Mouse (Mus musculus) stomach, postnatal 0 days (tissue): ENCODE measurements around the gene Hmox2. TPM values are rescaled to one million over a fixed set of nuclear protein-coding genes. Genes with fewer than 3 reads are reported as not detected.

Experiments used
- ATAC-seq: fragments of 200-750 bp; cut with Nextera tagmentation; 2 replicates; pipeline ENCODE4 v1.8.0; 2017; ENCODE audit not compliant: low FRiP score, low TSS enrichment
- DNase-seq: peaks from one replicate; pipeline ENCODE4 v3.0.0-alpha.2; 2016; ENCODE audit warnings: low spot score
- H3K27ac ChIP-seq: fragments of 300-500 bp; sonication (generic); replicated peaks from 2 replicates; pipeline ENCODE4 v1.5.1; 2014; ENCODE audit warnings: mild to moderate bottlenecking, control low read depth
- H3K27me3 ChIP-seq: fragments of 300-500 bp; sonication (generic); 2 replicates; pipeline ENCODE4 v1.6.1; 2014; ENCODE audit warnings: low read length; ENCODE audit not compliant: control insufficient read depth, insufficient read depth
- H3K36me3 ChIP-seq: fragments of 300-500 bp; sonication (generic); 2 replicates; pipeline ENCODE4 v1.6.1; 2014; ENCODE audit warnings: low read length, mixed read lengths; ENCODE audit not compliant: control insufficient read depth, insufficient read depth
- H3K4me1 ChIP-seq: fragments of 300-500 bp; sonication (generic); replicated peaks from 2 replicates; pipeline ENCODE4 v1.6.1; 2014; ENCODE audit warnings: antibody characterized with exemption; ENCODE audit not compliant: control insufficient read depth, insufficient read depth
- H3K4me2 ChIP-seq: fragments of 300-500 bp; sonication (generic); replicated peaks from 2 replicates; pipeline ENCODE4 v1.6.1; 2014; ENCODE audit warnings: low read depth, mild to moderate bottlenecking, control low read depth, moderate library complexity
- H3K4me3 ChIP-seq: fragments of 300-500 bp; sonication (generic); 2 replicates; pipeline ENCODE4 v1.5.1; 2014; ENCODE audit warnings: low read depth, low read length, control low read depth
- H3K9ac ChIP-seq: fragments of 300-500 bp; sonication (generic); 2 replicates; pipeline ENCODE4 v1.6.1; 2014; ENCODE audit warnings: mild to moderate bottlenecking, low read length, control low read depth, mixed read lengths
- H3K9me3 ChIP-seq: fragments of 300-500 bp; sonication (generic); 2 replicates; pipeline ENCODE4 v1.6.1; 2016; ENCODE audit warnings: low read length; ENCODE audit not compliant: control insufficient read depth
- CTCF ChIP-seq: IDR thresholded peaks from 2 replicates; pipeline ENCODE4 v1.5.1; 2016; ENCODE audit warnings: antibody characterized with exemption, low read depth, mild to moderate bottlenecking, moderate library complexity
- EP300 ChIP-seq: optimal IDR thresholded peaks from 2 replicates; pipeline ENCODE3; 2016; ENCODE audit warnings: antibody characterized with exemption
- WGBS: fragments of 180-500 bp; shearing (Covaris S2); extraction: QIAGEN DNeasy Blood & Tissue Kit; methylation state at CpG from one replicate; pipeline ENCODE4 v1.1.7; 2014; 5-methylcytosine and 5-hydroxymethylcytosine counted together
- polyA plus RNA-seq: library from polyadenylated mRNA; unstranded; fragments of >200 nt; fragmentation: Nextera tagmentation; extraction: Ambion mirVana; gene quantifications from 2 replicates; pipeline ENCODE4 v1.2.1, GENCODE M21; 2015

The Hmox2 gene
- polyA plus RNA-seq, 1 experiment from 2014 or later: 57.4 TPM

DNA sequence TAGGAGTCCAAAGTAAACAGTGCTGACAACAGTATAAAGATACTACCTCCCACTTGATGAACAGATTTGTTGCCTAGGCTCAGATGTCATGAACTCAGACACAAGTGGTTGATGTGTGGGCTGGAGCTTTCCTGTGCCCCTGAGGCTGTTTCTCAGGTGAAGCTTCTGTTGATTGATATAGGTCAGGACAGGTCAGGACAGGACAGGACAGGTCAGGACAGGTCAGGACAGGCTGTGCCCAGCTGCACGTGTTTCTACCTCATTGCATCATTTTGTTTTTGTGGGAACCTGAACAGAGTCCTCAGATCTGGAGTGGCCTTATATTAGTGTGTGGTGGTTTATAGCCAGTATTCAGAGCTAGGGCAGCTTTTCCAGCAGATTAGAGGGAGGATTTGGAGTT is 23.5 kb upstream of the Hmox2 start:
- no peaks in the 10 kb centered on the region for H3K27me3 ChIP-seq
- no peak overlapping the region for H3K4me3 ChIP-seq
- peaks cover 38% of the 10 kb centered on the region for H3K36me3 ChIP-seq

DNA sequence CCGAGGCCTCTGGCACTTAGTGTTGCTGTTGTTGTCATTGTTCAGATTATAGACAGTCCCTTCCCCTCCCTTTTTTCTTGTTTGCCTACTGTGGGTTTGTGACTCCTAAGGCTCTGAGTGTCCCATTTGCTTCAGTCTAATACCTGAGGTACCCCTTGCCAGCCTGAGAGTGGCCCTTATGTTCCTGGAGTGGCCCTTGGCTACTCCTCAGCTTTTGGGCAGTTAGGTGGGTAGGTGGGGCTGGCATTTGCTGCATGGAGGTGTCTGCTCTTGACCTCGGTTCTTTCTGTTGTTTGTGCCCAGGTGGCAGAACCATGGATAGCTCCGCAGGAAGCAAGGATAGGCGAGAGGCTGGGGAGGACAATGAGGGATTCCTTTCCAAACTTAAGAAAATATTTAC is 20.6 kb upstream of the Hmox2 start:
- Histone ChIP-seq H3K4me3 (no peak overlapping the region), H3K9ac (no peak overlapping the region), H3K27me3 (no peaks in the 10 kb centered on the region), H3K4me2 (no peak overlapping the region), H3K9me3 (no peaks in the 10 kb centered on the region), H3K4me1 (no peaks in the 10 kb centered on the region), H3K27ac (no peak overlapping the region), H3K36me3 (peaks cover 32% of the 10 kb centered on the region)
- TF ChIP-seq CTCF (no peak), EP300 (no peak)
- DNase-seq (no peak), ATAC-seq (no peak)
- WGBS: 48% methylated on average over 4 of the region's 4 CpGs

More for the DNA sequence above, 23.5 kb upstream of the Hmox2 start:
- TF ChIP-seq EP300 (no peak), CTCF (no peak)
- ATAC-seq (peak; percentile 54; the same call in 1 of the 2 replicates), DNase-seq (no peak)
- H3K27ac ChIP-seq: no peak overlapping the region
- H3K9ac ChIP-seq: no peak overlapping the region
- no peak overlapping the region for H3K4me2 ChIP-seq
- 30% methylated on average over 1 of the region's 1 CpGs for WGBS
- H3K9me3 ChIP-seq: no peaks in the 10 kb centered on the region
- H3K4me1 ChIP-seq: no peaks in the 10 kb centered on the region

DNA sequence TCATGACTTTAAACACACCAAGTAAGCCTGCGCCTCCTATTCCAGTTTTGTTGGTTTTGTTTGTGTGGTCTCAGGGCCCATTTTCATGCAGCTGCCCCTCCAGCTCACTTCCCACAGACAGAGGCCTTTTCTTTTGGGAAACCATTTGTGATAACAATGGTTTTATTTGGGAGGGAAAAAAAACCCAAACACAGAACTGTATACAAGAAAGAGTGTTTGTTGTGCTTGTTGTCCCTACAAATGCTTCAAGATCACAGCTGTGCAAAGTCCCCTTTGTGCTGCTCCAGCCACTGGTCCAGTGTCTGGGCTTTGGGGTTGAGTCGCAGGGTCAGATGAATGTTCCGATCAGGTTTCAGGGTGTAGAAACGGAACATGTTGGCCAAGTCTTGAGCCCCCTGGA is 15.0 kb upstream of the Hmox2 start:
- Histone ChIP-seq H3K9ac (no peak overlapping the region), H3K27me3 (no peaks in the 10 kb centered on the region), H3K36me3 (peaks cover 24% of the 10 kb centered on the region), H3K4me1 (no peaks in the 10 kb centered on the region), H3K9me3 (no peaks in the 10 kb centered on the region), H3K4me2 (no peak overlapping the region), H3K27ac (no peak overlapping the region), H3K4me3 (no peak overlapping the region)
- ATAC-seq (no peak), DNase-seq (no peak)
- TF ChIP-seq CTCF: no peak
- TF ChIP-seq EP300: no peak
- 96% methylated on average over 4 of the region's 4 CpGs for WGBS

DNA sequence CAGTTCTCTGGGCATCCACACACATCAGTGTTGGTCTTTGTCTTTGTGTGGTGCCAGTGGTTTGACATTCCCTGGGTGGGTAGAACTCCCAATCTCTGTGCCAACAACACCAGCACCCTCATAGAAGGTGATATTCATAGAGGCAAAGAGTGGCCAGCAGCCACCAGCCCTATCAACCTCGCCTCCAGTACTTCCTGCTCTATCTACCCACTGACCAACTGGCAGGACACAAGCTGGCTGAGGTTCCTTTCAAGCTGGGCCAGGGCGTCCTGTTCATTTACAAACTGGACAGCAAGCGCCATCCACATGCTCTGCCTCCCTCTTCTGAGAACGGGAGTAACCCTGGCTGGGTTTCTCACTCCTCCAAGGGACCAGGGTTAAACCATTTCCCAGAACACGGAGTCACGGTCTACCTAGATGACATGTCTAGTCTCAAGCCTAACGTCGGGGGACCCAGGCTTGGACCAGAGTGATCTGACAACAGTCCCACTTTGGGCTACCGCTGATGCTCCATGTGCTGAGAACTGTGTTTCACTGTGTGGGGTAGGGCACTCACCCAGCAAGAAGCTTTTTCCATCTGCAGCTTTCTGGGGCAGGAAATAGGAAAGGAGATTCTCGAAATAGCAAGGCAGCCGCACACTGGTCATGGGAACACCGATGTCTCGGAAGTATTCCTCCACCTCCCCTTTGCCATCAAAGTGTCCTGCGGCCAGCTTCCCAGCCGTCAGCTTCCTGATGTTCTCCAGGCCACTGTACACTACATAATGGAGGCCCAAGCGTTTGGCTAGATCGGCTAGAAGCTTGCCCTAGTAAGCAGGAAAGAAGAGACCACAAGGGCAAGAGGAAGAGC is 12.1 kb upstream of the Hmox2 start:
- H3K9ac ChIP-seq: no peak overlapping the region
- ATAC-seq: no peak
- H3K27me3 ChIP-seq: no peaks in the 10 kb centered on the region
- TF ChIP-seq EP300 (no peak), CTCF (no peak)
- no peaks in the 10 kb centered on the region for H3K4me1 ChIP-seq
- H3K27ac ChIP-seq: no peak overlapping the region
- H3K36me3 ChIP-seq: peaks cover 11% of the 10 kb centered on the region
- no peak for DNase-seq
- H3K9me3 ChIP-seq: no peaks in the 10 kb centered on the region
- H3K4me2 ChIP-seq: no peak overlapping the region
- no peak overlapping the region for H3K4me3 ChIP-seq
- 86% methylated on average over 17 of the region's 17 CpGs for WGBS

DNA sequence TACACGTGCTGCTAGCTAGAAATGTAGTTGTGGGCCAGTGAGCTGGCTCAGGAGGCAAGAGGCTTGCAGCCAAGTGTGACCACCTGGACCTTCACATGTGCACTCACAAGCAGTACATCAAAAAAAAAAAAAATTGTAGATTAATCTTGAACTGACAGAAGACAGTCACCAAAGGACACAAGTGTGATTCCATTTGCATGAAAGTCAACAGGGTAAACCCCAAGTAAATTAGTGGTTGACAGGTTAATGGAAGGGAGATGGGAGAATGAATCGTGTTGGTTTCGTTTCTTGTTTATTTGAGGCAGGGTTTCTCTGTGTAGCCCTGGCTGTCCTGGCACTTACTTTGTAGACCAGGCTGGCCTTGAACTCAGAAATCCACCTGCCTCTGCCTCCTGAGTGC is 8.3 kb upstream of the Hmox2 start:
- no peak overlapping the region for H3K4me3 ChIP-seq
- TF ChIP-seq CTCF (no peak), EP300 (no peak)
- ATAC-seq (no peak), DNase-seq (no peak)
- no peak overlapping the region for H3K9ac ChIP-seq
- 59% methylated on average over 3 of the region's 3 CpGs for WGBS
- peaks cover 7% of the 10 kb centered on the region for H3K36me3 ChIP-seq
- no peaks in the 10 kb centered on the region for H3K9me3 ChIP-seq
- no peak overlapping the region for H3K27ac ChIP-seq
- H3K4me1 ChIP-seq: no peaks in the 10 kb centered on the region
- H3K27me3 ChIP-seq: no peaks in the 10 kb centered on the region
- peak overlapping the region; percentile 73; the same call in 1 of the 2 replicates for H3K4me2 ChIP-seq
